In genomic region chr1:59481456-59482291, GRCm38 (mm10) we compare ENCODE assay signal across 8 mouse cellular contexts. TPM values are rescaled to one million over a fixed set of nuclear protein-coding genes. Genes with fewer than 3 reads are reported as not detected.
DNase-seq lines count a peak whose midpoint lies in the region; TF ChIP-seq lines count a peak whose summit lies in the region.

No protein-coding gene starts in this region.

- peaks cover 30% of the 10 kb centered on the region for H3K27me3 ChIP-seq in megakaryocyte, embryonic 14.5 days (replicated peaks)

- H3K4me3 ChIP-seq in gastrocnemius, adult 2 months: peak overlapping the region; percentile 95
- H3K4me3 ChIP-seq in megakaryocyte, embryonic 14.5 days (replicated peaks): peak overlapping the region; percentile 95

- peaks cover 16% of the 10 kb centered on the region for H3K36me3 ChIP-seq in megakaryocyte, embryonic 14.5 days (replicated peaks; ENCODE audit: low read length)

- TF ChIP-seq CTCF in gastrocnemius, adult 2 months (IDR thresholded peaks at IDR 0.05): peak; percentile 22; the same call in 1 of the 2 replicates

- intact Hi-C loops in gastrocnemius, adult 2 months (cut with DNase I): loop anchor here (2.0 to 10.0 kb wide), 6 partner anchors 27 to 237 kb away; partner anchors contain the start of gene Nop58

- H3K27ac ChIP-seq in gastrocnemius, adult 2 months: peak overlapping the region; percentile 94

- peaks cover 9% of the 10 kb centered on the region for H3K9me3 ChIP-seq in megakaryocyte, embryonic 14.5 days

- H3K4me1 ChIP-seq in megakaryocyte, embryonic 14.5 days: peaks cover 49% of the 10 kb centered on the region

- DNase-seq in WW6 (ENCODE audit: low read depth, low spot score): peak; percentile 89
- peak; percentile 72 to 89 for DNase-seq in cerebellum, postnatal 4 days (ENCODE audit: low spot score in 2 of 2)
- DNase-seq in gastrocnemius, adult 2 months: peak; percentile 96
- DNase-seq in hindlimb bud, embryonic 11.5 days (ENCODE audit: extremely low spot score, low read depth, low spot score): peak; percentile 89
- DNase-seq in left cerebral cortex, adult 8-10 months (ENCODE audit: low spot score in 2 of 2): peak; percentile 48 to 83
- DNase-seq in right cerebral cortex, postnatal 10 days (ENCODE audit: low spot score in 2 of 2): peak; percentile 94
- DNase-seq in urinary bladder, postnatal 25 days (ENCODE audit: low spot score): peak; percentile 83

RNA-seq across cellular contexts. Expression of gene Fzd7, which starts 0.6 kb away (rescaled TPM):
- total RNA-seq in gastrocnemius, adult 2 months (2021): 10 to 100 TPM; 21.6 to 42.4 TPM
- total RNA-seq in left cerebral cortex, adult 8-10 months (2022): 1 to 10 TPM; 7.7 to 9.5 (median 8.2) TPM
- polyA plus RNA-seq in megakaryocyte, embryonic 14.5 days (2012; ENCODE audit: insufficient read depth, low replicate concordance): 0.31 and 0.60 TPM in 2 replicates

RNA-seq across cellular contexts. Expression of gene Gm973, which starts 34.4 kb away (rescaled TPM):
- 1 to 10 TPM in 1 of 2 experiments, under 1 TPM in 1; 0.75 to 1.7 TPM for total RNA-seq in gastrocnemius, adult 2 months (2021)
- 10 to 100 TPM; 12.9 to 22.4 (median 17.3) TPM for total RNA-seq in left cerebral cortex, adult 8-10 months (2022)
- polyA plus RNA-seq in megakaryocyte, embryonic 14.5 days (2012; ENCODE audit: insufficient read depth, low replicate concordance): not detected in 2 replicates

Comparison
In these comparisons a context has a peak if more than half of its experiments do, and no peak if none do; other contexts are left out.
1. Peak in every context shown above with its lines: DNase-seq, H3K4me3 ChIP-seq and H3K27ac ChIP-seq.
2. RNA of gene Gm973, which starts 34.4 kb away (total RNA-seq): 12.9 to 22.4 TPM in left cerebral cortex, adult 8-10 months; 0.75 to 1.7 TPM in gastrocnemius, adult 2 months; every median in the first group is over 4 times any median in the second.